In genomic region chr3:96289201-96289600, GRCm38 (mm10) we compare ENCODE assay signal across 14 mouse cellular contexts.
"Had no signal": no experiment of that assay in that cellular context is flagged by ENCODE, and none has a peak within 500 bp of the region (broad histone marks: within the 10 kb centered on the region; RNA-seq: fewer than 3 reads in every experiment).

No protein-coding gene starts in this region.

- DNase-seq: gastrocnemius, postnatal 14 days; gastrocnemius, postnatal 36 days; heart, adult 11 months; heart, adult 2 months; heart, postnatal 14 days; heart, postnatal 36 days; kidney, adult 11 months; kidney, adult 2 months; kidney, adult 9 months; kidney, postnatal 14 days; kidney, postnatal 36 days; layer of hippocampus, adult 9-11 months; layer of hippocampus, postnatal 36 days; liver had no signal
